Mouse (Mus musculus) midbrain, embryonic 14.5 days (tissue): ENCODE measurements around the gene Snupn. TPM values are rescaled to one million over a fixed set of nuclear protein-coding genes. Genes with fewer than 3 reads are reported as not detected.
"Not testable (repeated sequence)": the region's sequence is repeated elsewhere in the genome, so short reads cannot be mapped to it uniquely, and the experiment has no call there.

Experiments used
- ATAC-seq: fragments of 200-750 bp; cut with Nextera tagmentation; 2 replicates; pipeline ENCODE4 v1.8.0; 2017; ENCODE audit warnings: moderate number of reproducible peaks, moderate library complexity; ENCODE audit not compliant: low FRiP score, low TSS enrichment
- DNase-seq: peaks from one replicate; pipeline ENCODE4 v3.0.0-alpha.2; 2015
- H3K27ac ChIP-seq: fragments of 300-500 bp; sonication (generic); replicated peaks from 2 replicates; pipeline ENCODE4 v1.5.1; 2014; ENCODE audit warnings: mild to moderate bottlenecking, low read depth, low read length, moderate library complexity
- H3K27me3 ChIP-seq: fragments of 300-500 bp; sonication (generic); 2 replicates; pipeline ENCODE4 v1.6.1; 2014; ENCODE audit warnings: low read length, control low read depth, mixed read lengths; ENCODE audit not compliant: control insufficient read depth, insufficient read depth
- H3K36me3 ChIP-seq: fragments of 300-500 bp; sonication (generic); 2 replicates; pipeline ENCODE4 v1.6.1; 2014; ENCODE audit warnings: low read length, control low read depth; ENCODE audit not compliant: control insufficient read depth, insufficient read depth
- H3K4me1 ChIP-seq: fragments of 300-500 bp; sonication (generic); 2 replicates; pipeline ENCODE4 v1.6.1; 2014; ENCODE audit warnings: mild to moderate bottlenecking, antibody characterized with exemption, low read length, control low read depth; ENCODE audit not compliant: control insufficient read depth, insufficient read depth
- H3K4me2 ChIP-seq: fragments of 300-500 bp; sonication (generic); 2 replicates; pipeline ENCODE4 v1.6.1; 2014; ENCODE audit warnings: mild to moderate bottlenecking, low read length, moderate library complexity
- H3K4me3 ChIP-seq: fragments of 300-500 bp; sonication (generic); replicated peaks from 2 replicates; pipeline ENCODE4 v1.5.1; 2014; ENCODE audit warnings: low read depth, low read length
- H3K9ac ChIP-seq: fragments of 300-500 bp; sonication (generic); replicated peaks from 2 replicates; pipeline ENCODE4 v1.6.1; 2014; ENCODE audit warnings: mild to moderate bottlenecking, low read length, moderate library complexity
- H3K9me3 ChIP-seq: fragments of 300-500 bp; sonication (generic); 2 replicates; pipeline ENCODE4 v1.6.1; 2016; ENCODE audit warnings: low read length, control low read depth, mixed read lengths; ENCODE audit not compliant: control insufficient read depth
- WGBS: fragments of 180-500 bp; shearing (Covaris S2); extraction: QIAGEN DNeasy Blood & Tissue Kit; methylation state at CpG from one replicate; pipeline ENCODE4 v1.1.7; 2014; 5-methylcytosine and 5-hydroxymethylcytosine counted together
- polyA plus RNA-seq: library from polyadenylated mRNA; unstranded; fragments of >200 nt; fragmentation: Nextera tagmentation; extraction: Ambion mirVana; gene quantifications from 2 replicates; pipeline ENCODE4 v1.2.1, GENCODE M21; 2014

Snupn gene
- 22.8 and 24.1 TPM in 2 replicates for polyA plus RNA-seq

GRCm38 (mm10) chr9:56950414-56951400, at the start of gene Snupn:
Gene Snupn, plus strand, starts transcription at chr9:56950878.
- Histone ChIP-seq H3K4me3 (peak within 1 kb of the TSS; percentile 64), H3K36me3 (no peaks in the 10 kb centered on the region), H3K9me3 (no peaks in the 10 kb centered on the region), H3K4me1 (peaks cover 12% of the 10 kb centered on the region; the same call in 1 of the 2 replicates), H3K27me3 (no peaks in the 10 kb centered on the region), H3K9ac (peak within 1 kb of the TSS; percentile 74), H3K4me2 (peak within 1 kb of the TSS; percentile 86), H3K27ac (peak within 1 kb of the TSS; percentile 88)
- DNase-seq (peak; percentile 99), ATAC-seq (peak; percentile 100)
- WGBS, result under 1% methylated on average over 50 of the region's 50 CpGs

GRCm38 (mm10) chr9:56901187-56901586, 49.5 kb upstream of the Snupn start:
- Histone ChIP-seq H3K4me2 (no peak overlapping the region), H3K4me1 (no peaks in the 10 kb centered on the region), H3K4me3 (no peak overlapping the region), H3K36me3 (no peaks in the 10 kb centered on the region), H3K9ac (no peak overlapping the region), H3K27ac (no peak overlapping the region), H3K9me3 (no peaks in the 10 kb centered on the region), H3K27me3 (no peaks in the 10 kb centered on the region)
- ATAC-seq (no peak), DNase-seq (no peak)
- 80% methylated on average over 8 of the region's 8 CpGs for WGBS

- Histone ChIP-seq H3K27ac (no peak overlapping the region), H3K9ac (no peak overlapping the region), H3K9me3 (no peaks in the 10 kb centered on the region), H3K36me3 (no peaks in the 10 kb centered on the region), H3K4me1 (no peaks in the 10 kb centered on the region), H3K4me3 (no peak overlapping the region), H3K4me2 (no peak overlapping the region), H3K27me3 (no peaks in the 10 kb centered on the region)
- ATAC-seq (no peak), DNase-seq (no peak)
- WGBS, result 84% methylated on average over 3 of the region's 3 CpGs
Observed at GRCm38 (mm10) chr9:56903662-56904061, 47.0 kb upstream of the Snupn start.

GRCm38 (mm10) chr9:56907549-56907948, 43.1 kb upstream of the Snupn start:
- Histone ChIP-seq H3K9ac (no peak overlapping the region), H3K4me2 (no peak overlapping the region), H3K4me1 (no peaks in the 10 kb centered on the region), H3K9me3 (no peaks in the 10 kb centered on the region), H3K27me3 (no peaks in the 10 kb centered on the region), H3K36me3 (no peaks in the 10 kb centered on the region), H3K4me3 (no peak overlapping the region), H3K27ac (no peak overlapping the region)
- ATAC-seq (no peak), DNase-seq (no peak)
- WGBS, result 82% methylated on average over 9 of the region's 9 CpGs

GRCm38 (mm10) chr9:56909991-56910390, 40.7 kb upstream of the Snupn start:
- not testable (repeated sequence) for H3K9ac ChIP-seq, DNase-seq, H3K4me3 ChIP-seq, H3K36me3 ChIP-seq, H3K4me2 ChIP-seq, H3K4me1 ChIP-seq, H3K27ac ChIP-seq, H3K9me3 ChIP-seq, ATAC-seq, H3K27me3 ChIP-seq
- WGBS, result 55% methylated on average over 4 of the region's 4 CpGs

GRCm38 (mm10) chr9:56911017-56911416, 39.7 kb upstream of the Snupn start:
- H3K4me2 ChIP-seq, result no peak overlapping the region
- no peak overlapping the region for H3K9ac ChIP-seq
- H3K9me3 ChIP-seq, result no peaks in the 10 kb centered on the region
- no peak for DNase-seq
- H3K4me1 ChIP-seq, result no peaks in the 10 kb centered on the region
- no peaks in the 10 kb centered on the region for H3K27me3 ChIP-seq
- no peak for ATAC-seq
- no peak overlapping the region for H3K4me3 ChIP-seq
- no peak overlapping the region for H3K27ac ChIP-seq
- 74% methylated on average over 1 of the region's 1 CpGs for WGBS
- no peaks in the 10 kb centered on the region for H3K36me3 ChIP-seq

GRCm38 (mm10) chr9:56913991-56914390, 36.7 kb upstream of the Snupn start:
- no peak overlapping the region for H3K9ac ChIP-seq
- H3K27ac ChIP-seq, result no peak overlapping the region
- H3K4me1 ChIP-seq, result no peaks in the 10 kb centered on the region
- H3K4me2 ChIP-seq, result no peak overlapping the region
- no peaks in the 10 kb centered on the region for H3K36me3 ChIP-seq
- no peaks in the 10 kb centered on the region for H3K9me3 ChIP-seq
- no peak for DNase-seq
- no peak overlapping the region for H3K4me3 ChIP-seq
- 90% methylated on average over 9 of the region's 9 CpGs for WGBS
- H3K27me3 ChIP-seq, result no peaks in the 10 kb centered on the region
- ATAC-seq, result no peak

- Histone ChIP-seq H3K27me3 (no peaks in the 10 kb centered on the region), H3K36me3 (no peaks in the 10 kb centered on the region), H3K4me3 (no peak overlapping the region), H3K9ac (no peak overlapping the region), H3K27ac (no peak overlapping the region), H3K4me1 (no peaks in the 10 kb centered on the region), H3K9me3 (no peaks in the 10 kb centered on the region), H3K4me2 (no peak overlapping the region)
- ATAC-seq (no peak), DNase-seq (no peak)
- 95% methylated on average over 1 of the region's 1 CpGs for whole genome bisulfite sequencing
Observed at GRCm38 (mm10) chr9:56915116-56915515, 35.6 kb upstream of the Snupn start.
